Mouse (Mus musculus): ENCODE measurements at regions not wholly inside any gene's neighbourhood (a gene's known extent, or its start where the extent isn't known, plus 50 kb on each side); places are given as distances from the start of the nearest gene placed in this dataset.
A peak's percentile ranks its signal among the peaks of the same experiment; 100 is the strongest.

- 85% methylated on average over 5 of the region's 5 CpGs for WGBS
- no peaks in the 10 kb centered on the region for H3K9me3 ChIP-seq
Observed at GRCm38 (mm10) chr3:130932226-130932625, 178.0 kb upstream of the Lef1 start.

DNA sequence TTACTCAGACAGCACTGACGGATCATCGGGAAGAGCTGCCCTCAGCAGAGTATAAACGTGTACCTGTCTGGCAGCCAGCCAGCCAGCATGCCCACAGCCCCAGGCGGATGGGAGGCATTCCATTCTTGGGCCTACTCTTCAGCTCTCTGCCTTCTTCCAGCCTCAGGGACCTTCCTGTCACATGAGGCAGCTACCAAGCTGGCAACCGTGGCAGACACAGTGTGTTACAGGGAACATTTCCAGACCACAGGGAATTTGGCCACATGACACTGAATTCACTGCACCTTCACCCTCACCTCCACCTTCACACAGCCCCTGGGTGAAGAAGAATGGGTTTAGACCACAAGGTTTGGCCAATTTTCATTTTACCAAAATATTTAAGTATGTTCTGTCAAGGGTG, 185.3 kb upstream of the Lef1 start:
- no peaks in the 10 kb centered on the region for H3K9me3 ChIP-seq

More at GRCm38 (mm10) chr3:130932226-130932625, 178.0 kb upstream of the Lef1 start:
- no peak overlapping the region for H3K9ac ChIP-seq
- no peaks in the 10 kb centered on the region for H3K4me1 ChIP-seq
- no peak for ATAC-seq (ENCODE audit: low FRiP score, low read depth)
- no peak overlapping the region for H3K27ac ChIP-seq
- H3K27me3 ChIP-seq (replicated peaks): no peaks in the 10 kb centered on the region
- H3K36me3 ChIP-seq: no peaks in the 10 kb centered on the region
- no peak overlapping the region for H3K4me2 ChIP-seq (replicated peaks)
- no peak overlapping the region for H3K4me3 ChIP-seq

DNA sequence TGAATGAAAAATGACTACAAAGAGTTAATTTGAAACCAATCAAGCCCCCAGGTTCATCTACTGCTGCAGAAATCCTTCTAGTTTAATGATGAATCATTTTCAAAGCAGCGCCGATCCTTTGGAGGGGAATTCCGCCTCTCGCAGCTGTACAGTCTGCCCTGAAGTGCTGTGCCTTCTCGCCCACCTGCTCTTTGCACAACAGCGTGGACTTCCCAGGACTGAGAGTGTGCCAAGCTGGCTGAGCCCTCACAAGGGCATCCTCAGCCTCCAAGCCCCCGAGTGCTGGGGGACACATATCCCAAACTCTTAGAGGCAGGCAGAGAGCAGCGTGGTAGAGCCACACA, 186.7 kb upstream of the Lef1 start:
- H3K36me3 ChIP-seq: no peaks in the 10 kb centered on the region
- H3K4me3 ChIP-seq: no peak overlapping the region
- 52% methylated on average over 8 of the region's 8 CpGs for WGBS
- H3K9ac ChIP-seq: no peak overlapping the region
- peaks cover 8% of the 10 kb centered on the region; the same call in 1 of the 2 replicates for H3K4me1 ChIP-seq
- 0 out of 2 replicates have a peak, but pooled peaks cover 3% of the 10 kb centered on the region for H3K27me3 ChIP-seq (replicated peaks)
- ATAC-seq (ENCODE audit: low FRiP score, low read depth): no peak; the same call in 1 of the 2 replicates
- peak overlapping the region; percentile 36 for H3K4me2 ChIP-seq (replicated peaks)
- no peak overlapping the region for H3K27ac ChIP-seq
- no peaks in the 10 kb centered on the region for H3K9me3 ChIP-seq

More for the DNA sequence above, 185.3 kb upstream of the Lef1 start:
- no peak overlapping the region for H3K9ac ChIP-seq
- ATAC-seq (ENCODE audit: low FRiP score, low read depth): no peak
- WGBS: 73% methylated on average over 5 of the region's 5 CpGs
- no peaks in the 10 kb centered on the region for H3K36me3 ChIP-seq
- no peak overlapping the region for H3K27ac ChIP-seq
- H3K4me2 ChIP-seq (replicated peaks): no peak overlapping the region
- H3K27me3 ChIP-seq (replicated peaks): 0 out of 2 replicates have a peak, but pooled peaks cover 3% of the 10 kb centered on the region
- H3K4me1 ChIP-seq: peaks cover 8% of the 10 kb centered on the region; the same call in 1 of the 2 replicates
- no peak overlapping the region for H3K4me3 ChIP-seq

DNA sequence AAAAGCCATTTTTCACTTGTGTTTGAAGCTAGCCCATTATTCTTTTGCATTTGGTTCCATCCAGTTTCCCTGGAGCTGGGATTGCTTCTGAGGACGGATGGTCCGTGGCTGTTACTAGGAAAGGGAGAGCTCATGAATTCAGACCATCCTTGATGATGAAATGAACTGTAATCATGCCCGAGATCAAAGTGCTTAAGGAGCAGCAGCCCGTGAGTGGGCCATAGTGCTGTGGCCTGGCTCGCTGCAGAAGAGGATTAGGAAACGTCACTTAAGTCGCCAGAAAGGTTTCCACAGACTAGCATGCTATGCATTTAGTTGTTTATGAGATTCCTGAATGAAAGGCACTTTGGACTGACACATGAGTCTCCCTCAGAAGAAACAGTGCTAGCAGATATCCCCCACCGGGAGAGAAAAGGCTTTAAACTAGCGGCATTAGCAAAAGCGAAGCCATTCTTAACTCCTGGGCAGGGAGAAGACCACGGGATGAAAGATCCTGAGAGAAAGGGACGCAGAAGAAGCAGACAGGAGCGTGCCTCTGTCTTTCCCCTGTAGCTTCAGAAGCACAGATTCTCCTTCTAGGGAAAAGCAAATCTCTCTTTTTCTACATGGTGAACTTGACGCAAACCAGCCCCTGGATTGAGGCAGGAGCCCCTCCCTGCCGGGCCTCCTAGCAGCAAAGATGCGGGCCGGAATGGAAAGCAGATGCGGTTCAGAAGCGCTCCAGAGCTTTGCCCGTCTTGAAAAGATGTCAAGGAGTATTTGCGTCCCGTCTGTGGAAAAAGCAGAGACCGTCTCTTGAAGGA, 187.3 kb upstream of the Lef1 start:
- H3K4me3 ChIP-seq: no peak overlapping the region
- 30% methylated on average over 23 of the region's 23 CpGs for WGBS
- 0 out of 2 replicates have a peak, but pooled peaks cover 3% of the 10 kb centered on the region for H3K27me3 ChIP-seq (replicated peaks)
- no peak for ATAC-seq (ENCODE audit: low FRiP score, low read depth)
- H3K36me3 ChIP-seq: no peaks in the 10 kb centered on the region
- peak overlapping the region; percentile 36 for H3K4me2 ChIP-seq (replicated peaks)
- peaks cover 8% of the 10 kb centered on the region; the same call in 1 of the 2 replicates for H3K4me1 ChIP-seq
- no peaks in the 10 kb centered on the region for H3K9me3 ChIP-seq
- H3K9ac ChIP-seq: no peak overlapping the region
- no peak overlapping the region for H3K27ac ChIP-seq

GRCm38 (mm10) chr3:130921621-130922245, 188.5 kb upstream of the Lef1 start:
- Histone ChIP-seq H3K9me3 (no peaks in the 10 kb centered on the region), H3K27me3 (replicated peaks) (0 out of 2 replicates have a peak, but pooled peaks cover 3% of the 10 kb centered on the region), H3K36me3 (no peaks in the 10 kb centered on the region), H3K27ac (no peak overlapping the region), H3K4me1 (peaks cover 8% of the 10 kb centered on the region; the same call in 1 of the 2 replicates), H3K9ac (no peak overlapping the region), H3K4me3 (no peak overlapping the region), H3K4me2 (replicated peaks) (no peak overlapping the region)
- WGBS: 88% methylated on average over 9 of the region's 9 CpGs
- ATAC-seq (ENCODE audit: low FRiP score, low read depth): no peak

DNA sequence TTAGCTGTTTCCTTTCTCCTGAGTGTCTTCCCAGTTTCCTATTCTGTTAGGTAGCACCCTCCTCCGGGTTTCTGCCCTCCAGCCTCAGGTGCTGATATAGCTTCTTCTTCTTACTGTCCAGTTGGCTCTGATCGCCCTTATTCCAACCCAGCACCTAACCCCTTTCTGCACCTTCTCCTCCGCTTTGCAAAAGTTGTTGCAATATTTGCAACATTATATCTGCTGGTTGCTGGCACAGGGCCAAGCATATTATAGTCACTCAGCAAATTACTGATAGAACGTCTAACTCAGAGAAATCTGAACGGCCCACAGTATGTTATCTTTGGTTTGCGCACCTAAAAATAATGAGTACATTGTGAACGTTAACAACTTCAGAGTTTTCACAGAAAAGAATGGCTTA, 183.6 kb upstream of the Rpl34 start:
- H3K4me3 ChIP-seq: no peak overlapping the region
- H3K9ac ChIP-seq: no peak overlapping the region
- no peaks in the 10 kb centered on the region for H3K36me3 ChIP-seq
- H3K4me1 ChIP-seq: no peaks in the 10 kb centered on the region
- whole genome bisulfite sequencing: 89% methylated on average over 7 of the region's 7 CpGs
- H3K27ac ChIP-seq: no peak overlapping the region
- ATAC-seq (ENCODE audit: low FRiP score, low read depth): no peak
- H3K4me2 ChIP-seq (replicated peaks): no peak overlapping the region
- H3K9me3 ChIP-seq: no peaks in the 10 kb centered on the region
- no peaks in the 10 kb centered on the region for H3K27me3 ChIP-seq (replicated peaks)

GRCm38 (mm10) chr3:130905101-130905500, 174.9 kb upstream of the Rpl34 start:
- no peaks in the 10 kb centered on the region for H3K4me1 ChIP-seq
- no peaks in the 10 kb centered on the region for H3K36me3 ChIP-seq
- H3K9me3 ChIP-seq: no peaks in the 10 kb centered on the region
- no peak overlapping the region for H3K27ac ChIP-seq
- 72% methylated on average over 8 of the region's 8 CpGs for WGBS
- no peak overlapping the region for H3K4me3 ChIP-seq
- H3K4me2 ChIP-seq (replicated peaks): no peak overlapping the region
- H3K27me3 ChIP-seq (replicated peaks): no peaks in the 10 kb centered on the region
- no peak overlapping the region for H3K9ac ChIP-seq
- ATAC-seq (ENCODE audit: low FRiP score, low read depth): no peak

DNA sequence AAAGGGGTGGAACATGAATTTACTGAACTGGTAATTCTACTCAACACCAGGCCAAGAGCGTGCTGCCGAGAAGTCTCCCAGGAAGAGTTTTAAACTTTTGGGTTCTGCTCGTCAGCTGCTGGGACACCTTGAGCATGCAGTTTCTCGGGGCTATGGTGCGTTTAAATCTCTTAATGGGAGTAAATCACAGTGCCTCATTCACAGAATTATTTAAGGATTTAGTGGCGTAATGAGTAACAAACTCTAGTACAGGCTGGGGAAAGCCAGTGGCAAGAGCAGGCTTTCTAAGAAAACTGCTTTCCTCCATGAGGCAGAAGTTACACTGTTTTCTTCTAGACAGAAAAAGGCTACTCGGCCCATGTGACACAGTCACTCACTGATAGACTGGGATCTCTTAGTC, 173.1 kb upstream of the Rpl34 start:
- no peak overlapping the region for H3K27ac ChIP-seq
- no peaks in the 10 kb centered on the region for H3K4me1 ChIP-seq
- no peak overlapping the region for H3K9ac ChIP-seq
- WGBS: 89% methylated on average over 7 of the region's 7 CpGs
- H3K27me3 ChIP-seq (replicated peaks): no peaks in the 10 kb centered on the region
- H3K4me3 ChIP-seq: no peak overlapping the region
- H3K4me2 ChIP-seq (replicated peaks): no peak overlapping the region
- no peak for ATAC-seq (ENCODE audit: low FRiP score, low read depth)
- H3K9me3 ChIP-seq: no peaks in the 10 kb centered on the region
- H3K36me3 ChIP-seq: no peaks in the 10 kb centered on the region

DNA sequence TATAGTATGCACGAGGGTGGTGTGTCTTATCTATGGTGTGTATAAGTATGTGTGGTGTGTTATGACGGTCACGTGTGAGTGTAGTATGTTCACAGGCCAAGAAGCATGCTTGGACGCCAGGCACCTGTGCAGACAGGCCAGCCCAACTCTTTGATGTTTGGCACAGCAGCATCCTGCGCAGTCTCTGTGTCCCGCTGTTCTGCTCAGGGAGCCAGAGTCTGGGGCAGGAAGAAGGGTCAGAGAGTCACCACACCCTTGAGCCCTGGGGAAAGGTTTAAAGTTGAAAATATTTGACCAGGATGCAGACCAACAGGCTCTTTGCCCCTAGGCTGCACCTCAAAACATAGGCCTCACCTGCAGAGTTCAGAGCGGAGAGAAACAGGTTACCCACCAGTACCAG, 172.2 kb upstream of the Rpl34 start:
- Histone ChIP-seq H3K4me3 (no peak overlapping the region), H3K4me1 (no peaks in the 10 kb centered on the region), H3K27ac (no peak overlapping the region), H3K9me3 (no peaks in the 10 kb centered on the region), H3K36me3 (no peaks in the 10 kb centered on the region), H3K4me2 (replicated peaks) (no peak overlapping the region), H3K9ac (no peak overlapping the region), H3K27me3 (replicated peaks) (no peaks in the 10 kb centered on the region)
- ATAC-seq (ENCODE audit: low FRiP score, low read depth): no peak
- 90% methylated on average over 7 of the region's 7 CpGs for WGBS

- WGBS: 93% methylated on average over 12 of the region's 12 CpGs
Observed at GRCm38 (mm10) chr3:130901343-130901742, 171.1 kb upstream of the Rpl34 start.

DNA sequence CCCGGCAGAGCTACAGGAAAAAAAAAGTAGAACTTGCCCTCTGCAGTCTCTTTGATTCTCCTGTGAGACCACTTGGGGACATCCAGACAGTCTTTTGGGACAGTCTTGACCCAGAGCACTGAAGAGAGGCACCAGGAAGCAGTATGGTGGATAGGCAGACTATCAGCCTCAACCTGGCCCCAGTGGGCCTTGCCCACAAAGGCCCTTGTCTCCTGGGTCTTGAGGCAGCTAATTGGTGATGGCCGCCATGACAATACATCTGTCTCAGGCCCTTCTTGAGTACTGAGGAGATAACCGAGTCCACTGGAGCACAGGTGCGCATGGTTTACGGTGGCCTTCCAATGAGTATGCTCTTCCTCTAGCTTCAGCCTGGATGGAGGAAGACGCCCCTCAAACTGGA, 170.6 kb upstream of the Rpl34 start:
- 91% methylated on average over 6 of the region's 6 CpGs for WGBS
- H3K9ac ChIP-seq: no peak overlapping the region
- no peak for ATAC-seq (ENCODE audit: low FRiP score, low read depth)

More at GRCm38 (mm10) chr3:130901343-130901742, 171.1 kb upstream of the Rpl34 start:
- H3K4me1 ChIP-seq: no peaks in the 10 kb centered on the region
- H3K27me3 ChIP-seq (replicated peaks): no peaks in the 10 kb centered on the region
- no peaks in the 10 kb centered on the region for H3K9me3 ChIP-seq
- H3K9ac ChIP-seq: no peak overlapping the region
- no peak overlapping the region for H3K27ac ChIP-seq
- H3K4me2 ChIP-seq (replicated peaks): no peak overlapping the region
- no peak overlapping the region for H3K4me3 ChIP-seq
- H3K36me3 ChIP-seq: no peaks in the 10 kb centered on the region
- no peak for ATAC-seq (ENCODE audit: low FRiP score, low read depth)

GRCm38 (mm10) chr3:130900054-130900840, 170.0 kb upstream of the Rpl34 start:
- ATAC-seq (ENCODE audit: low FRiP score, low read depth): no peak
- H3K9me3 ChIP-seq: no peaks in the 10 kb centered on the region
- no peak overlapping the region for H3K9ac ChIP-seq
- H3K27me3 ChIP-seq (replicated peaks): no peaks in the 10 kb centered on the region
- H3K4me2 ChIP-seq (replicated peaks): no peak overlapping the region
- 86% methylated on average over 30 of the region's 30 CpGs for WGBS
- no peak overlapping the region for H3K27ac ChIP-seq
- H3K4me3 ChIP-seq: no peak overlapping the region
- no peaks in the 10 kb centered on the region for H3K4me1 ChIP-seq
- H3K36me3 ChIP-seq: no peaks in the 10 kb centered on the region

More for the DNA sequence above, 170.6 kb upstream of the Rpl34 start:
- no peaks in the 10 kb centered on the region for H3K27me3 ChIP-seq (replicated peaks)
- H3K36me3 ChIP-seq: no peaks in the 10 kb centered on the region
- H3K27ac ChIP-seq: no peak overlapping the region
- H3K4me2 ChIP-seq (replicated peaks): no peak overlapping the region
- no peaks in the 10 kb centered on the region for H3K9me3 ChIP-seq
- H3K4me3 ChIP-seq: no peak overlapping the region
- H3K4me1 ChIP-seq: no peaks in the 10 kb centered on the region

Measured in neural tube, embryonic 12.5 days (tissue).